Mouse (Mus musculus) ES-E14 (cell line): ENCODE results near the gene Tnfsf12. TPM values are rescaled to one million over a fixed set of nuclear protein-coding genes. Genes with fewer than 3 reads are reported as not detected.

ENCODE experiments used
- DNase-seq: peaks from one replicate; pipeline ENCODE4 v3.0.0-alpha.2; 2013; ENCODE audit warnings: low read depth, low spot score
- H3K27ac ChIP-seq: 2 replicates; pipeline ENCODE4 v1.5.1; 2012; ENCODE audit warnings: low read depth, mild to moderate bottlenecking, low read length, moderate library complexity, mixed read lengths; ENCODE audit not compliant: poor library complexity, insufficient read depth, severe bottlenecking
- H3K36me3 ChIP-seq: 2 replicates; pipeline ENCODE4 v1.6.1; 2012; ENCODE audit warnings: mild to moderate bottlenecking, low read length, moderate library complexity, mixed read lengths; ENCODE audit not compliant: control insufficient read depth, poor library complexity, insufficient read depth, severe bottlenecking
- H3K4me1 ChIP-seq, 2 experiments: fragments of 150-350 bp in 1 of 2; sonication (generic) in 1 of 2; 2 replicates each; pipeline ENCODE4 v1.6.1; 2012; ENCODE audit warnings: low read length in 2 of 2, mild to moderate bottlenecking in 1 of 2, mixed read lengths in 1 of 2; ENCODE audit not compliant: control insufficient read depth in 2 of 2, insufficient read depth in 2 of 2, poor library complexity in 1 of 2
- H3K4me3 ChIP-seq, 2 experiments: fragments of 150-350 bp in 1 of 2; sonication (generic) in 1 of 2; 2 replicates each; pipeline ENCODE4 v1.5.1; 2012; ENCODE audit warnings: low read length in 2 of 2, low read depth in 1 of 2, mild to moderate bottlenecking in 1 of 2, mixed read lengths in 1 of 2; ENCODE audit not compliant: insufficient read depth in 1 of 2, poor library complexity in 1 of 2, severe bottlenecking in 1 of 2
- H3K9ac ChIP-seq: 2 replicates; pipeline ENCODE4 v1.6.1; 2012; ENCODE audit warnings: low read depth, mild to moderate bottlenecking, low read length, mixed read lengths; ENCODE audit not compliant: poor library complexity, insufficient read depth, severe bottlenecking
- H3K9me3 ChIP-seq: fragments of 150-350 bp; sonication (generic); 2 replicates; pipeline ENCODE4 v1.6.1; 2012; ENCODE audit warnings: low read depth, mild to moderate bottlenecking, low read length; ENCODE audit not compliant: control insufficient read depth, insufficient read depth
- CHD2 ChIP-seq: IDR thresholded peaks from 2 replicates; pipeline ENCODE4 v1.6.1; 2014; ENCODE audit warnings: mild to moderate bottlenecking, low read depth, low read length, inconsistent platforms
- HCFC1 ChIP-seq: IDR thresholded peaks from 2 replicates; pipeline ENCODE4 v1.6.1; 2012; ENCODE audit warnings: low read length, inconsistent platforms, borderline replicate concordance; ENCODE audit not compliant: insufficient read depth
- MAFK ChIP-seq: IDR thresholded peaks from 2 replicates; pipeline ENCODE4 v1.6.1; 2014; ENCODE audit warnings: mild to moderate bottlenecking, low read depth, low read length, inconsistent platforms; ENCODE audit not compliant: insufficient read depth
- ZC3H11A ChIP-seq: IDR thresholded peaks from 2 replicates; pipeline ENCODE4 v1.6.1; 2012; ENCODE audit warnings: low read depth, mild to moderate bottlenecking, inconsistent platforms, low read length, borderline replicate concordance
- ZNF384 ChIP-seq: IDR thresholded peaks from 2 replicates; pipeline ENCODE4 v1.6.1; 2012; ENCODE audit warnings: low read depth, low read length, inconsistent platforms
- in situ Hi-C, 2 experiments: fragments of 600-800 bp; cut with MboI; formaldehyde crosslinking; loops; one replicate each; pipeline ENCODE4 v1.15.1; 2025; ENCODE audit warnings: low sequenced_read_pairs in 2 of 2, inconsistent platforms in 1 of 2; ENCODE audit not compliant: unreplicated experiment in 2 of 2
- total RNA-seq: library from RNA; depleted of rRNA; stranded (reverse); fragments of 300-350 nt; gene quantifications from 2 replicates; pipeline ENCODE4 v1.2.3, GENCODE M21; 2012

Tnfsf12 gene
- total RNA-seq, 1 experiment: 8.7 TPM

DNA sequence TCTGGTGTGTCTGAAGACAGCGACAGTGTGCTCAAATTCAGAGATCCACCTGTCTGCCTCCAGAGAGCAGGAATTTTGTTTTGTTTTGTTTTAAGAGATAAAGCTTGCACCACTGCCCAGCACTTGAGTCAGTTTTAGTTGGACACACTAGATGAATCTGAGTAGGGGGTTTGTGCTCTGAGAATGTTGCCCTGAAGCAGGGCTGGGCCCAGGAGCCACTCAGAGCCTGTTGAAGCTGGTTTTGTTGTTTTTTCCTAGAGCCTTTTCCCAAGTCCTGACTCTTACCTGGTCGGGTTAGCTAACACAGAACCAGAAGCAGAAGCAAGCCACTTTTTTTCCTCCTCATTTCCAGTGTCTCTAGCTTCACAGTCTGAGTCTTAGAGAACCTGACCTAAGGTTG is 15.4 kb upstream of the Tnfsf12 start:
- peaks cover 16 to 21% of the 10 kb centered on the region in 2 experiments for H3K4me1 ChIP-seq
- TF ChIP-seq ZNF384 (no peak), CHD2 (no peak), HCFC1 (no peak), MAFK (no peak), ZC3H11A (no peak)
- no peaks in the 10 kb centered on the region for H3K36me3 ChIP-seq
- DNase-seq: no peak
- H3K9ac ChIP-seq: peak overlapping the region; percentile 12; the same call in 1 of the 2 replicates
- no peaks in the 10 kb centered on the region for H3K9me3 ChIP-seq
- in situ Hi-C loops: loop anchor here in 1 of 2 experiments (10.0 kb wide), 1 partner anchor 56 kb away; the partner anchor contains the start of gene Sox15
- H3K4me3 ChIP-seq: no peak overlapping the region
- H3K27ac ChIP-seq: peak overlapping the region; percentile 98; the same call in 1 of the 2 replicates

DNA sequence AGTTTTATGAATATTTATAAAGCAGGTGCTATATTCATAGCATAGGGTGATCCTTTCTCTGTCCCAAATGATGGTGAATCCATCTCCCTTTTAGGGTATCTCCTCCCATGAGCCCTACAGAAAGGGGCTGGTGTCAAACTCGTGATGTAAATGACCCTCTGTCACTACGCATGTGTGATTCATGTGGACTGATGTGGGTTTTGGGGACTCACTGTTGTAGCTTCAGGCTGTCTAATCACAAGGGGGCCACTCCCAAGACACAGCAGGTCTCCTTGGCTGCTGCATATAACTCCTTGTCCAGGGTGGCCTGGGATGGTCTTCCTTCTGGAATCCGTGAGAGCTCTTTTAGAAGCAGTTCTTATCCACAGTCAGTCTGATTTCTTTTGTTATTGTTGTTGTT is 14.8 kb upstream of the Tnfsf12 start:
- H3K36me3 ChIP-seq: no peaks in the 10 kb centered on the region
- H3K27ac ChIP-seq: peak overlapping the region; percentile 98
- H3K9me3 ChIP-seq: no peaks in the 10 kb centered on the region
- in situ Hi-C loops: loop anchor here in 1 of 2 experiments (10.0 kb wide), 1 partner anchor 56 kb away; the partner anchor contains the start of gene Sox15
- H3K4me3 ChIP-seq: no peak overlapping the region
- H3K4me1 ChIP-seq: peaks cover 16 to 21% of the 10 kb centered on the region in 2 experiments
- no peak for TF ChIP-seq HCFC1
- TF ChIP-seq CHD2: no peak
- TF ChIP-seq MAFK: no peak
- no peak for TF ChIP-seq ZC3H11A
- no peak for TF ChIP-seq ZNF384
- H3K9ac ChIP-seq: peak overlapping the region; percentile 63; the same call in 1 of the 2 replicates
- DNase-seq: no peak

GRCm38 (mm10) chr11:69709554-69710446 is 14.2 kb upstream of the Tnfsf12 start:
- peak overlapping the region; percentile 63; the same call in 1 of the 2 replicates for H3K9ac ChIP-seq
- TF ChIP-seq ZC3H11A: no peak
- no peak for TF ChIP-seq MAFK
- TF ChIP-seq HCFC1: no peak
- TF ChIP-seq CHD2: no peak
- TF ChIP-seq ZNF384: no peak
- no peak for DNase-seq
- H3K9me3 ChIP-seq: no peaks in the 10 kb centered on the region
- peak overlapping the region; percentile 98 for H3K27ac ChIP-seq
- no peaks in the 10 kb centered on the region for H3K36me3 ChIP-seq
- in situ Hi-C loops: loop anchor here in 1 of 2 experiments (10.0 kb wide), 1 partner anchor 55 kb away; the partner anchor contains the start of gene Sox15
- no peak overlapping the region; a peak in 1 of 4 replicates for H3K4me3 ChIP-seq
- H3K4me1 ChIP-seq: peaks cover 20 to 25% of the 10 kb centered on the region in 2 experiments

DNA sequence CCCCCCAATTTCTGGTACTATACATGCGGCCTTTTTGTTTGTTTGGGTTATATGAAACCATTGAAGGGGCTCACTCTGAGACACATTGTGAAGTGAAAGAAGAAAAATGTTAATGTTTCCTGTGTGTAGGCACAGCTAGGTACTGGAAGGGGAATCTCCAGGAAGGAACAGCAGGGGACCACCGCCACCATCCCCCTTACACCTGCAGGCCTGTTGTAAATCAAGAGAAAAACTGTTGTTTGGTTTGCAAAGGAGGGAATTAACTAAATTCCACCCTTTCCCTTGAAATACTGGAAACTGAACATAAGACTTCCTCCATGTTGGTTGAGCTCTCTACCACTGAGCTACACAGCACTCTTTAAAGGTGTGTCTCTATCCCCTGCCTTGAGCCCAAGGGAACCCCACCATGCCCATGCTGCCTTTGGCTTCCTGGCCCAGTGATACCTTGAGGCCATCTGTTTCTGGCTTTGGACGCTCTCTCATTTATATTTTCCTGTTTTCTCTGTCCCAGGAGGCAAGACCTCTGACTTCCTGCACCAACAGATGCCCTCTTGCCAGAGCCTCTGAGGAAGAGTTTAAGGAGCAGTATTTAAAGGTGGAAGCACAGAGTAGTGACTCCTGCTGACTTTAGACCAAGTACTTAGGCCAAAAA is 13.1 kb upstream of the Tnfsf12 start:
- H3K9me3 ChIP-seq: no peaks in the 10 kb centered on the region
- peak overlapping the region; percentile 63 for H3K9ac ChIP-seq
- no peaks in the 10 kb centered on the region for H3K36me3 ChIP-seq
- TF ChIP-seq ZNF384 (no peak), MAFK (no peak), HCFC1 (no peak), CHD2 (no peak), ZC3H11A (no peak)
- H3K4me1 ChIP-seq: peaks cover 20 to 26% of the 10 kb centered on the region in 2 experiments
- no peak overlapping the region for H3K4me3 ChIP-seq
- in situ Hi-C loops: no loop called here
- peak overlapping the region; percentile 98 for H3K27ac ChIP-seq
- DNase-seq: no peak
